Mouse (Mus musculus) kidney, adult 9 months (tissue): ENCODE data around the gene Mthfr.

Source experiments
- DNase-seq: peaks from one replicate; pipeline ENCODE4 v3.0.0; 2022

The Mthfr gene

DNA sequence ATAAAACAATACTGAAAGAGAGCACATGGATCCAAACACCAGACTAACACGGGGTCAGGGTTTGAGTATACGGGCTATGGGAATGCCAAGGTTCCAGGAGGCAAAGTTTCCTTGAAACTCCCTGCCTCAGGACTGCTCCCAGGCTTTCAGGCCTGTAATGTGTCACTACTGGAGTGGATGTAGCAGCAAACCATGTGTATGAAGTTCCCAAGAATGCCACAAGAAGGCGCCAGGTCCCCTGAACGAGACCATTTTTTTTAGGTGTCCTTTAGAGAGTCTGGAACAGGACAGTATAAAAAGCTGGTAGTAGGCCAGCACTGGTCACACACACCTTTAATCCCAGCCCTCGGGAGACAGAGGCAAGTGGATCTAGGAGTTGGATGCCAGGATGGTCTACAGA is 55.3 kb downstream of the Mthfr start:
- DNase-seq = no peak

DNA sequence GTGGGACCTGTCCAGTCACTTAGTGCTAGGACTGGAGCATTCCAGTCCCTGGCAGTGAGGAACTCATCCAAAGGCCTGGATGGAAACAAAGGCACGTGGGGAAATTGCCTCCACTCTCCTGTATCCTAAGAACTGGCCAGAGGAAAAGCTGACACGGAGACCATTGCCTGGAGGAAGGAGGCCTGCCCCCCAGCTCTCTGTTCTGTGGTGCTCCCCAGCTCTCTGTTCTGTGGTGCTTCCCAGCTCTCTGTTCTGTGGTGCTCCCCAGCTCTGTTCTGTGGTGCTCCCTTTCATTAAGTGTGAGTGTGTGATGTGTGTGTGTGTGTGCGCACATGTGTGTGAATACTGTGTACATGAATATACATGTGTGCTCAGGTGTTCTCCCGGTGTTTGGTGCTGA is 56.2 kb downstream of the Mthfr start:
- DNase-seq = no peak

DNA sequence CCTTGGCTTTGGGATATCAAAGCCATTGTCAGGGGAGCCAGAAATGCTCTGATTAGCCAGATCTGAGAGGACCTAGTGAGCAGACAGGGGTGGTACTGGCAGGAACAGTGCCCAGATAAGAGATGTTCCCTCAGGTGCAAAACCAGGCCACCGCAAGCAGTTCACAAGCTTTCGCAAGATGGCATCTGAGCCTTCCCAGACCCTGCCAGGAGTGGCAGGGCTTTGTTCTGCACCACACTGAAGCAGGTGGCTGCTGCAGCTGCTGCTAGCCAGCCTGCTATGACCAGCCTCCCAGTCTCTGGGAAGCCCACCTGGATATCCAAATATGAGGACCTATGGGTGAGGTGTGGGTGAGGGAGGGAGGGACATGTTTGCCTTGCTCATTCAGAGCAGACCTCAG is 59.1 kb downstream of the Mthfr start:
- DNase-seq = no peak

GRCm38 (mm10) chr4:148098666-148099065 is 59.8 kb downstream of the Mthfr start:
- no peak for DNase-seq

GRCm38 (mm10) chr4:148101801-148102527 is 63.1 kb downstream of the Mthfr start:
- peak; percentile 49 for DNase-seq

- DNase-seq = no peak
Observed at GRCm38 (mm10) chr4:148104146-148104545, 65.3 kb downstream of the Mthfr start.

GRCm38 (mm10) chr4:148107621-148108291 is 68.9 kb downstream of the Mthfr start:
- no peak for DNase-seq

DNA sequence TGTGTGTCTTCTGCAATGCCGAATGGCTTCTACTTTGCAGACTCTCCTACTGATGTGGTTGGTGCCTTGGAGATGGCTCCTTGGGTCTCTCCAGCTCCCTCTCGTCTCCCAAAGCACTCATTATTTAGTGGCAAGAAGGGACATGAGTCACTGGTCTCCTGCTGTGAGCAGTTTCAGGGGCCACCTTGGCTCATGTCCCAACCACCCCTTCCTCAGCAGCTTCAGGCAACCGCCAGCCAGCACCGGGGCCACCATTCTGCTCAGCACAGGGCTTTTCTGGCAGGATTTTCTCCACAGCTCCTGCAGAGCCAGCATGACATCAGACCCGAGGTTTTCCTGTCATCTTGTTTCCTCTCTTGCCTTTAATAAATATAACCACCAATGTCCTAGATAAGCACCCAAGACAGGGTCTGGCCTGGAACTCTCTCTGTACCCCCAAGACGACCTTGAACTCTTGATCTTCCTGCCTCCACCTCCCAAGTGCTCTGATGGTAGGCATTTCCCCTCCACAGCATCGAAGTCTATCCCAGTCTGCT is 69.8 kb downstream of the Mthfr start:
- DNase-seq = no peak
